ENCODE assay signal across 29 mouse cellular contexts in genomic region chr12:111323423-111323822, GRCm38 (mm10). TPM values are rescaled to one million over a fixed set of nuclear protein-coding genes. Genes with fewer than 3 reads are reported as not detected.
"Had no signal": no experiment of that assay in that cellular context is flagged by ENCODE, and none has a peak within 500 bp of the region (broad histone marks: within the 10 kb centered on the region; RNA-seq: fewer than 3 reads in every experiment).

No protein-coding gene starts in this region.

- H3K4me1 ChIP-seq: heart, embryonic 10.5 days; heart, embryonic 12.5 days; hindbrain, embryonic 12.5 days; kidney, embryonic 15.5 days; limb, embryonic 12.5 days had no signal

- H3K9me3 ChIP-seq: heart, embryonic 10.5 days; heart, embryonic 12.5 days; hindbrain, embryonic 10.5 days; hindbrain, embryonic 12.5 days; kidney, embryonic 15.5 days; limb, embryonic 12.5 days; liver, embryonic 13.5 days had no signal

- DNase-seq: gastrocnemius, postnatal 25 days; heart, adult 18-20 months; heart, postnatal 10 days; heart, postnatal 4 days; kidney, adult 11 months; kidney, adult 2 months; kidney, adult 9 months; kidney, postnatal 14 days; kidney, postnatal 36 days; layer of hippocampus, adult 9-11 months; layer of hippocampus, postnatal 36 days; left cerebral cortex, postnatal 4 days; liver; liver, embryonic 13.5 days had no signal

- H3K27me3 ChIP-seq: heart, embryonic 12.5 days; hindbrain, embryonic 12.5 days; kidney, embryonic 15.5 days; limb, embryonic 12.5 days; liver, embryonic 13.5 days had no signal

- H3K27ac ChIP-seq: heart, embryonic 10.5 days; hindbrain, embryonic 10.5 days; hindbrain, embryonic 12.5 days; hindbrain, embryonic 14.5 days; kidney, embryonic 15.5 days; kidney, postnatal 0 days; limb, embryonic 12.5 days; liver, embryonic 13.5 days had no signal

- H3K9ac ChIP-seq: heart, embryonic 12.5 days; hindbrain, embryonic 12.5 days; hindbrain, embryonic 14.5 days; kidney, embryonic 15.5 days; limb, embryonic 12.5 days; liver, embryonic 13.5 days had no signal

- ATAC-seq: hindbrain, embryonic 16.5 days; inflammation-experienced regulatory T-cells, adult 6 months; intestine, embryonic 16.5 days had no signal

- H3K4me3 ChIP-seq: heart, embryonic 10.5 days; heart, embryonic 12.5 days; hindbrain, embryonic 10.5 days; hindbrain, embryonic 12.5 days; kidney, embryonic 15.5 days; limb, embryonic 12.5 days; liver, embryonic 13.5 days had no signal

- H3K4me2 ChIP-seq: heart, embryonic 12.5 days; hindbrain, embryonic 12.5 days; hindbrain, embryonic 14.5 days; kidney, embryonic 15.5 days; limb, embryonic 12.5 days; liver, embryonic 11.5 days; liver, embryonic 13.5 days had no signal

RNA-seq across cellular contexts. Expression of gene Amn, which starts 52.5 kb away (rescaled TPM):
- total RNA-seq: gastrocnemius, adult 18-20 months; gastrocnemius, adult 8-10 months; gastrocnemius, postnatal 25 days; heart, adult 18-20 months; heart, postnatal 10 days; heart, postnatal 25 days had no signal
- polyA plus RNA-seq: inflammation-experienced regulatory T-cells, adult 6 months had no signal
